Mouse (Mus musculus) cerebral cortex, adult 2 months (tissue): ENCODE data around the gene Vmn1r224.

Source experiments
- WGBS: fragments of 180-500 bp; shearing (Covaris S2); methylation state at CpG from one replicate; pipeline ENCODE4 v1.1.7; 2018; 5-methylcytosine and 5-hydroxymethylcytosine counted together

Vmn1r224 gene

GRCm38 (mm10) chr17:20413846-20414245 lies at the start of gene Vmn1r224:
Gene Vmn1r224, plus strand, starts transcription at chr17:20414146.
- WGBS = 23% methylated on average over 1 of the region's 1 CpGs

- 24% methylated on average over 2 of the region's 2 CpGs for WGBS
Measured at GRCm38 (mm10) chr17:20399105-20399504, 14.8 kb upstream of the Vmn1r224 start.

- WGBS = 60% methylated on average over 3 of the region's 3 CpGs
Measured at GRCm38 (mm10) chr17:20473311-20473710, 59.4 kb downstream of the Vmn1r224 start.
